Mouse (Mus musculus) cerebellum, adult 9-11 months (tissue): ENCODE results near the gene Myct1.

Experiments
- DNase-seq: peaks from one replicate; pipeline ENCODE4 v3.0.0; 2022

Gene Myct1

DNA sequence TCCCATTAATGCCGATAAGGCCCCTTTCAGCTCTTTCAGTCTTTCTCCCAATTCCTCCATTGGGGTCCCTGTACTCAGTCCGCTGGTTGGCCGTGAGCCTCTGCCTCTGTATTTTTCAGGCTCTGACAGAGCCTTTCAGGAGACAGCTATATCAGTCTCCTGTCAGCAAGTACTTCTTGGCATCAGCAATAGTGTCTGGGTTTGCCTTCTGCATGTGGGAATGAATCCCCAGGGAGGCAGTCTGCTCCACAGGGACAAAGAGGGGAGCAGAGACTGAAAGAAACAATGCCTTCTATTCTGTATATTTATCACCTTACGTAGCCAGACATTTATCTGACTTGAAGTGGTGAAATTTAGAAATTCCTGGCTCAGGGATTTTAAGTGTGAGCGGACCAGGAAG lies 32.7 kb downstream of the Myct1 start:
- DNase-seq: no peak

DNA sequence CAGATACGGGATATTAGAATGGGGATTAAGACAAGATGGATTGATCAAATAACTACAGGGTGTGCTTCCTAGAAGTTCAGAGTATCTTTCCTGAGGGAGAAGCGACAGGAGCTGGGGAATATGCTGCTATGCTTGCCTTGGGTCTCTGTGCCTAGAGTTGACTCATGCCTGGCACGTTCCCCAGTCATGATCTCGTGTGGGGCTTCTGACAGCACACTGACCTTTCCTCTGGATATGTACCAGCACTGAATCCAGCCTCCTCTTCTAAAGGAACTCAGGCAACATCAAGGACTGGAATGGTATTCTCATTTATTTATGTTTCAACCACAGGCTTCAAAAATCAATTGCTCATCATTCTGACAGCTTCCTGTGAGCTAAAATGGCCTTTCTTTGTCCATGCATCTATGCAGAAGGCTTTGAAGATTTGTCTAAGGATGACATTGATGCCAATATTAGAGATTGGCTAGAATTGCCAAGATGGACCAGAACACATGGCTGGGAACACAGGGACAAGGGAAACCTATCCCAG lies 40.2 kb downstream of the Myct1 start:
- DNase-seq: peak; percentile 33

DNA sequence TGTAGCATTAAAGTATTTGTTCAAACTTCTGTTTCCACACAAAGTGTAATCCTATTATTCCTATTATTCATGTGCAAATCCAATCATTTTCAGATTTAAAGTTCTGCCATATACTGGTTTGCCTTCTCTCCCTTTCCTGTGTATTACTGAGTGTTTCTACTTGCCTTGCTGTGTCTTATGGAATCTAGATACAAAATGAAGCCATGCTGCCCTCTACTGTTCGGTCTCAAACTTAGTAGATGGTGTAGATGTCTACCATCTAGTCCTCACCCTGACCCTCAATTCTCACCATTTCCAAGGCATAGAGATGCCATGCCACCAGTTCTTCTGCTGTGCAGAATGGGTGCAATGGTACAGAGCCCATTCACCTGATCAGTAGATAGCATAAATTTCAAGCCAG lies 40.8 kb downstream of the Myct1 start:
- DNase-seq: peak; percentile 22

DNA sequence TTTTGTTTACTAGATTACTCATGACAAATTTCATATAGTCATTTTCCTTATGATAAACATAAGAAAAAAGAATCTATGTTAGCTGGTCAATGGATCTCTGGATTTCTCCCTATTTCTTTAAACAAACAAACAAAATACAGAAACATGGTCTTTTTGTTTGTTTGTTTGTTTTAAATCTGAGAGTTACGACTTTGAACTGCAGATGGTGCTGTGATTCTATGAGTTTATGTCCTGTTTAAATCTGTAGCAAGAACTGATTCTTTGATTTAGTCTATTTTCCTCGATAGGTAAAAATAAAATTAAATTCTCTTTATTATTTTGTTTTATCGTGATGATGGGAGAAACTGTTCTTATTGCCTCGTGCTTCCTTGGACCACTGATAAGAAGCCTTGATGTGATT lies 43.7 kb downstream of the Myct1 start:
- no peak for DNase-seq

DNA sequence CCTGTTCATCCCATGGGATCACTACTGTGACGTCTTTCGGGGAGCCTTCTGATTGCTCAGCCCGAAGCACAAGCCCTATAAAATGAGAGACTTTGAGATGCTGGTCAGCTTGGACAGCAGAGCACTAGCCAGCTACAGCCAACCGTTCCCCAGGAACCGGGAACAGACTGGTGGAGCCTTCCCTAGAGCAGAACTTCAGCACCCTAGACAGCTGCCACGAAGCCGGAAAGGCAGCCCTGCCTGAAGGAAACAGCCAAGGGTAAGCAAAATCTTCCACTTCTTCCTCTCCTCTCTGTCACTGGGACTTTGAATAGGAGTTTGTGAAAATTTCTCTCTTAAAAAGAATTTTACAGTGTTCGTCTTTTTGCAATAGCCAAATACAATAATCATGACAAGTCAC lies 45.5 kb downstream of the Myct1 start, which contains the start of gene Vip:
Gene Vip, plus strand, starts transcription at position 107 of the 400 bp plus-strand sequence.
- DNase-seq: no peak
